Mouse (Mus musculus) ES-Bruce4 (cell line): ENCODE results near the gene Tsks. TPM values are rescaled to one million over a fixed set of nuclear protein-coding genes. Genes with fewer than 3 reads are reported as not detected.

Source experiments
- H3K27ac ChIP-seq: 2 replicates; pipeline ENCODE4 v1.5.1; 2012; ENCODE audit warnings: low read length, inconsistent platforms; ENCODE audit not compliant: insufficient read depth
- H3K27me3 ChIP-seq: 2 replicates; pipeline ENCODE4 v1.6.1; 2012; ENCODE audit warnings: mild to moderate bottlenecking, low read length, inconsistent platforms; ENCODE audit not compliant: control insufficient read depth, poor library complexity, insufficient read depth, severe bottlenecking
- H3K36me3 ChIP-seq: 2 replicates; pipeline ENCODE4 v1.6.1; 2012; ENCODE audit warnings: inconsistent platforms, mild to moderate bottlenecking, low read length, moderate library complexity; ENCODE audit not compliant: control insufficient read depth, poor library complexity, insufficient read depth, severe bottlenecking
- H3K4me1 ChIP-seq: one replicate; pipeline ENCODE4 v1.8.1; 2011; ENCODE audit warnings: low read length; ENCODE audit not compliant: control insufficient read depth, insufficient read depth
- H3K4me3 ChIP-seq: 2 replicates; pipeline ENCODE4 v1.5.1; 2011; ENCODE audit warnings: low read depth, mild to moderate bottlenecking, low read length
- H3K9ac ChIP-seq: 2 replicates; pipeline ENCODE4 v1.6.1; 2012; ENCODE audit warnings: low read depth, mild to moderate bottlenecking, inconsistent platforms; ENCODE audit not compliant: poor library complexity, severe bottlenecking
- H3K9me3 ChIP-seq: replicated peaks from 2 replicates; pipeline ENCODE4 v1.6.1; 2012; ENCODE audit warnings: mild to moderate bottlenecking, low read length, inconsistent platforms; ENCODE audit not compliant: control insufficient read depth, poor library complexity, insufficient read depth, severe bottlenecking
- CTCF ChIP-seq: IDR thresholded peaks from one replicate; pipeline ENCODE4 v1.8.1; 2011; ENCODE audit warnings: low read depth, low read length
- EP300 ChIP-seq: IDR thresholded peaks from 2 replicates; pipeline ENCODE4 v1.6.1; 2011; ENCODE audit warnings: low read depth, low read length; ENCODE audit not compliant: insufficient read depth
- POLR2A ChIP-seq: IDR thresholded peaks from one replicate; pipeline ENCODE4 v1.8.1; 2011; ENCODE audit warnings: low read length; ENCODE audit not compliant: insufficient read depth
- polyA plus RNA-seq: library from polyadenylated mRNA; stranded (reverse); fragments of >200 nt; gene quantifications from 2 replicates; pipeline ENCODE4 v1.2.4, GENCODE M21; 2011; ENCODE audit warnings: low read depth; ENCODE audit not compliant: missing spikeins, insufficient read depth, insufficient read length

Tsks gene
- not detected in 2 replicates for polyA plus RNA-seq

GRCm38 (mm10) chr7:44942904-44943303 lies at the start of gene Tsks:
Gene Tsks, plus strand, starts transcription at chr7:44943204.
- Histone ChIP-seq H3K9ac (no peak within 1 kb of the TSS), H3K4me1 (no peaks in the 10 kb centered on the region), H3K9me3 (no peaks in the 10 kb centered on the region), H3K4me3 (no peak within 1 kb of the TSS), H3K36me3 (no peaks in the 10 kb centered on the region), H3K27me3 (no peaks in the 10 kb centered on the region), H3K27ac (no peak within 1 kb of the TSS)
- TF ChIP-seq EP300 = no peak
- TF ChIP-seq POLR2A = no peak
- TF ChIP-seq CTCF = no peak

GRCm38 (mm10) chr7:44894175-44894574 lies 48.8 kb upstream of the Tsks start:
- Histone ChIP-seq H3K9me3 (no peaks in the 10 kb centered on the region), H3K4me1 (peaks cover 3% of the 10 kb centered on the region), H3K9ac (no peak overlapping the region), H3K27ac (no peak overlapping the region), H3K36me3 (peaks cover 3% of the 10 kb centered on the region; the same call in 1 of the 2 replicates), H3K27me3 (no peaks in the 10 kb centered on the region), H3K4me3 (no peak overlapping the region)
- no peak for TF ChIP-seq POLR2A
- no peak for TF ChIP-seq CTCF
- no peak for TF ChIP-seq EP300

DNA sequence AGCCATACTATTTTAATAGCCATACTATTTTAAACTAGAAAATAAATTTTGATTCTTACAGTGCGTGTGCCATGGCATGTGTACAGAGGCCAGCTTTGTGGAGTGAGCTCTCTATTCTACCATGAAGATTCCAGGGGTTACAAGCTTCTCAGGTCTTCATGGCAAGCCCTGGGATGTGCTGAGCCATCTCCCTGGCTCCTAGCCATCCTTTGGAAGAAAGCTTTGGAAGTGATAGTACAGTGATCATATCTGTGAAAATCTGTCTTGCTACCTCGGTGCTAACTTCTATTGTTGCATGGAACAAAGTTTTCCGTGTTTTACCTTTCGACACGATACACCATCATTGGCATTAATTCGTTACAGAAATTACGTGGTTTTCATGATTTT lies 47.8 kb upstream of the Tsks start:
- no peak overlapping the region for H3K27ac ChIP-seq
- peaks cover 3% of the 10 kb centered on the region for H3K4me1 ChIP-seq
- no peaks in the 10 kb centered on the region for H3K36me3 ChIP-seq
- H3K9me3 ChIP-seq = no peaks in the 10 kb centered on the region
- TF ChIP-seq EP300 (no peak), CTCF (no peak), POLR2A (no peak)
- H3K9ac ChIP-seq = no peak overlapping the region
- no peak overlapping the region for H3K4me3 ChIP-seq
- H3K27me3 ChIP-seq = no peaks in the 10 kb centered on the region

DNA sequence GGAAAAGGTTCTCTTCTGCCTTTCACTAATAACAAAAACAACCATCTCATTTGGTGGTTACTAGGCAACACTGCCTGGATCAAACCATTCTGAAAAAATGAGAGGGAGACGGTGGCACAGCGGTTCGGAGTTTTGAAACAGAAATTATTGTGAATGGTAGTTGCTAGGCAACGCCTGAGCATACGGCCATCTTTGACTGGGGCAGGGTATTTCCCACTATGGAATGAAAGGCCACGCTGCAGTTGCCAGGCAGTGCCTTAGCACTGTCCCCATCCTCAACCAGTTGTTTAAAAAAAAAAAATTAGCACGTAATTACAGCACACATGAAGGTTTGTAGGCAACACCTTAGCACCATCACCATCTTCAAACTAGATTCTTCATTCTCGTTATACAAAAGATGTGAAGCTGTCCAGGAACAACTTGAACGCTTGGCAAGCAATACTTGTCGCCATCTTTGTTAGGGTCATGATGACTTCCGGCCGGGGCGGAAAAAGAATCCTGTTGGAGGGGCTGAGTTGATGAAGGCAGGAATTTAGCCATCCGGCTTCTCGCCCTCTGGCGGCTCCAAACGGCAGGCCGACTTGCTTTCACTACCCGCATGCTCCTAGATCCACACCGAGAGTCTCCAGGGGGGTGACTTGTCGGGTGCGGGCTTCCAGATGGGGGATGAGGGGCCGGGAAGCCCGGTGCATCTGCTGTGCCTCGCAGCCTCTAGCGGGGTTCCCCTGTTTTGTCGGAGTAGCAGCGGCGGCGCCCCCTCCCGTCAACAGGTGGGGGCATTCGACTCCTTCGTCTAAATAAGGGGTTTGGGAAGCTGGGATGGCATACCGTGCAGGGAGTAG lies 47.2 kb upstream of the Tsks start, which contains the start of gene Fuz:
Fuz (plus strand) TSS at position 487 of the 842 bp plus-strand sequence.
- Histone ChIP-seq H3K4me1 (peaks cover 3% of the 10 kb centered on the region), H3K9ac (peak within 1 kb of the TSS; percentile 88), H3K9me3 (no peaks in the 10 kb centered on the region), H3K36me3 (no peaks in the 10 kb centered on the region), H3K27ac (peak within 1 kb of the TSS; percentile 52), H3K4me3 (peak within 1 kb of the TSS; percentile 80), H3K27me3 (no peaks in the 10 kb centered on the region)
- TF ChIP-seq POLR2A (no peak), CTCF (peak; percentile 30), EP300 (no peak)

DNA sequence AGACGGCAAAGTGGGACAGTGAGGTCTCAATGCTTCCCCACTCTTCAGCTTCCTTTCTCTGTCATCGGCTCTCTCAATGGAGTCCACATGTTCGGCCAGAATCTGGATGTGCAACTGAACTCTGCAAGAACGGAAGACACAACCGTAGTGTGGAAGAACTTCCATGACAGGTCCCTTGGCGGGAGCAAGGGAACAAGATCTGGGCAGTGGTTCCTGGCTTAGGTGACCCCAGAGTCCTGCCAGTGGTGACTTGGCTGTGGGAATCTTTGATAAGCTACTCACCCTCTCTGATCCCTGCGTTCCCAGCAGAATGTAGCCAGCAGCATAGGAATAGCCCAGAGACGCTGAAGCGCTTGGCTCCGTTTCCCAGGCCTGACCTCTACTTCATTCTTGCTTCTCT lies 46.5 kb upstream of the Tsks start:
- Histone ChIP-seq H3K36me3 (no peaks in the 10 kb centered on the region), H3K4me3 (peak overlapping the region; percentile 80), H3K27me3 (no peaks in the 10 kb centered on the region), H3K27ac (peak overlapping the region; percentile 28; the same call in 1 of the 2 replicates), H3K9me3 (no peaks in the 10 kb centered on the region), H3K4me1 (peaks cover 1% of the 10 kb centered on the region), H3K9ac (peak overlapping the region; percentile 88)
- TF ChIP-seq POLR2A = no peak
- TF ChIP-seq CTCF = no peak
- no peak for TF ChIP-seq EP300

- TF ChIP-seq POLR2A (no peak), EP300 (0 out of 2 replicates have a peak, but pooled peaks have one; percentile 58), CTCF (peak; percentile 86)
- Histone ChIP-seq H3K36me3 (no peaks in the 10 kb centered on the region), H3K4me1 (no peaks in the 10 kb centered on the region), H3K27ac (peak overlapping the region; percentile 24), H3K27me3 (no peaks in the 10 kb centered on the region), H3K4me3 (peak overlapping the region; percentile 3; the same call in 1 of the 2 replicates), H3K9me3 (no peaks in the 10 kb centered on the region), H3K9ac (no peak overlapping the region)
These were observed 44.4 kb upstream of the Tsks start for GRCm38 (mm10) chr7:44898607-44899006.
